In the genomic region with DNA sequence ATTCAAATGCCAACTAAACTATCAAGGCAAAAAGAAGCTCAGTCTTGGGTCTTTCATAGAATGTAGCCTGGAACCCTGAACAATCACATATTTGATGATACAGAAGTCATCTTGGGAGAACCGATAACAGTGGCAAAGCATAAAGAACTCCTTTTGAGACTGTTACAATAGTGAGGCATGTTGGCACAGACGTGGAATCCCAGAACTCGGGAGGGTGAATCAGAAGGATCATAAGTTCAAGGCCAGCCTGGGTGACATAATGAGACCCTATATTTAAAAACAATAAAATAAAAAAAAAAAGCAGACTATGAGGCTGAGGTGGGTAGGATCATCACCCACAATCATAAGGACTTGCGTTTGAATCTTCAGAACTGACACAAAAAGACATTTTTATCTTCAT, we compare ENCODE assay signal across 10 mouse cellular contexts. TPM values are rescaled to one million over a fixed set of nuclear protein-coding genes. Genes with fewer than 3 reads are reported as not detected.
A peak's percentile ranks its signal among the peaks of the same experiment; 100 is the strongest.
DNase-seq lines count a peak whose midpoint lies in the region; ATAC-seq and TF ChIP-seq lines count a peak whose summit lies in the region.
"Had no signal": no experiment of that assay in that cellular context is flagged by ENCODE, and none has a peak within 500 bp of the region (broad histone marks: within the 10 kb centered on the region; RNA-seq: fewer than 3 reads in every experiment).

No protein-coding gene starts in this region.

- no peak overlapping the region for H3K4me2 ChIP-seq in hindbrain, embryonic 12.5 days (replicated peaks)
- H3K4me2 ChIP-seq in hindbrain, postnatal 0 days (ENCODE audit: low read depth, low read length): no peak overlapping the region
- H3K4me2 ChIP-seq: midbrain, embryonic 11.5 days had no signal

- H3K36me3 ChIP-seq in hindbrain, embryonic 12.5 days: no peaks in the 10 kb centered on the region
- H3K36me3 ChIP-seq in hindbrain, embryonic 10.5 days: no peaks in the 10 kb centered on the region
- no peaks in the 10 kb centered on the region for H3K36me3 ChIP-seq in hindbrain, postnatal 0 days (ENCODE audit: insufficient read depth, low read length)
- H3K36me3 ChIP-seq in small intestine, adult 2 months (ENCODE audit: control insufficient read depth, insufficient read depth, low read length): no peaks in the 10 kb centered on the region

- TF ChIP-seq CTCF in hindbrain, postnatal 0 days (IDR thresholded peaks at IDR 0.05; ENCODE audit: low read depth): no peak
- TF ChIP-seq CTCF in small intestine, adult 2 months (IDR thresholded peaks at IDR 0.05; ENCODE audit: extremely low read depth, insufficient read length, insufficient replicate concordance, low read depth, low read length): no peak

- no peak for DNase-seq in hindbrain, embryonic 10.5 days (ENCODE audit: low spot score)
- peak; percentile 25 for DNase-seq in lung, postnatal 36 days
- DNase-seq in lung, postnatal 25 days (ENCODE audit: low spot score): no peak
- no peak for DNase-seq in hindbrain, postnatal 0 days (ENCODE audit: low spot score)
- DNase-seq in yolk sac, embryonic 10.5 days (ENCODE audit: low spot score): no peak
- no peak for DNase-seq in ovary, adult 18-20 months (ENCODE audit: low spot score)
- DNase-seq: cerebellum, adult 11-12 months had no signal

- WGBS in hindbrain, embryonic 12.5 days: 72% methylated on average over 4 of the region's 4 CpGs
- WGBS in hindbrain, embryonic 10.5 days: 87% methylated on average over 4 of the region's 4 CpGs
- WGBS in hindbrain, postnatal 0 days: 71% methylated on average over 4 of the region's 4 CpGs
- 59% methylated on average over 4 of the region's 4 CpGs for WGBS in small intestine, adult 2 months

- TF ChIP-seq POLR2A in small intestine, adult 2 months (IDR thresholded peaks at IDR 0.05; ENCODE audit: low read depth, low read length): no peak

- no peaks in the 10 kb centered on the region for H3K4me1 ChIP-seq in hindbrain, embryonic 12.5 days
- H3K4me1 ChIP-seq in hindbrain, embryonic 10.5 days (replicated peaks): peaks cover 14% of the 10 kb centered on the region
- H3K4me1 ChIP-seq in hindbrain, postnatal 0 days (ENCODE audit: insufficient read depth, low read length): peaks cover 5% of the 10 kb centered on the region; the same call in 1 of the 2 replicates
- peaks cover 2% of the 10 kb centered on the region; the same call in 1 of the 2 replicates for H3K4me1 ChIP-seq in small intestine, adult 2 months (ENCODE audit: control insufficient read depth, insufficient read depth, insufficient read length, low read length)

- no peaks in the 10 kb centered on the region for H3K9me3 ChIP-seq in hindbrain, embryonic 12.5 days (replicated peaks)
- no peaks in the 10 kb centered on the region for H3K9me3 ChIP-seq in hindbrain, embryonic 10.5 days
- H3K9me3 ChIP-seq in hindbrain, postnatal 0 days (ENCODE audit: low read length): no peaks in the 10 kb centered on the region

- no peak overlapping the region for H3K4me3 ChIP-seq in hindbrain, embryonic 12.5 days
- H3K4me3 ChIP-seq in hindbrain, embryonic 10.5 days: no peak overlapping the region
- no peak overlapping the region for H3K4me3 ChIP-seq in hindbrain, postnatal 0 days (ENCODE audit: low read length)
- no peak overlapping the region for H3K4me3 ChIP-seq in small intestine, adult 2 months (ENCODE audit: low read depth, low read length)

- no peak overlapping the region for H3K9ac ChIP-seq in hindbrain, embryonic 12.5 days
- H3K9ac ChIP-seq in hindbrain, postnatal 0 days (replicated peaks; ENCODE audit: low read length): no peak overlapping the region

- no peak for ATAC-seq in hindbrain, embryonic 12.5 days (ENCODE audit: low FRiP score)
- ATAC-seq in hindbrain, postnatal 0 days: no peak

- no peaks in the 10 kb centered on the region for H3K27me3 ChIP-seq in hindbrain, embryonic 12.5 days
- no peaks in the 10 kb centered on the region for H3K27me3 ChIP-seq in hindbrain, embryonic 10.5 days (ENCODE audit: insufficient read depth, poor library complexity, severe bottlenecking)
- H3K27me3 ChIP-seq in hindbrain, postnatal 0 days (ENCODE audit: insufficient read depth, low read length): no peaks in the 10 kb centered on the region
- no peaks in the 10 kb centered on the region for H3K27me3 ChIP-seq in small intestine, adult 2 months (ENCODE audit: control insufficient read depth, insufficient read depth, low read length)

- H3K27ac ChIP-seq in hindbrain, embryonic 12.5 days: 0 out of 2 replicates have a peak overlapping the region, but pooled peaks have one; percentile 35
- no peak overlapping the region for H3K27ac ChIP-seq in hindbrain, embryonic 10.5 days
- H3K27ac ChIP-seq in hindbrain, postnatal 0 days: peak overlapping the region; percentile 65
- H3K27ac ChIP-seq in small intestine, adult 2 months (ENCODE audit: insufficient read depth, low read depth, low read length): peak overlapping the region; percentile 64

RNA-seq across cellular contexts. Expression of gene Snrk, which starts 32.4 kb away (rescaled TPM):
- 55.7 and 57.8 TPM in 2 replicates for polyA plus RNA-seq in hindbrain, embryonic 12.5 days (2016; fragmentation: Nextera tagmentation; extraction: Ambion mirVana)
- polyA plus RNA-seq in hindbrain, embryonic 10.5 days (2016; fragmentation: Nextera tagmentation; extraction: Ambion mirVana): 30.3 and 32.3 TPM in 2 replicates
- total RNA-seq in hindbrain, postnatal 0 days (2014; rRNA removed): 82.3 and 95.6 TPM in 2 replicates
- 67.1 and 68.5 TPM in 2 replicates for polyA plus RNA-seq in hindbrain, postnatal 0 days (2015; fragmentation: Nextera tagmentation; extraction: Ambion mirVana)
- 15.2 and 52.6 TPM in 2 replicates for polyA plus RNA-seq in small intestine, adult 2 months (2012; rRNA removed)
